Mouse (Mus musculus): ENCODE measurements around the gene Lcn5. TPM values are rescaled to one million over a fixed set of nuclear protein-coding genes. Genes with fewer than 3 reads are reported as not detected.

Lcn5 gene
- polyA plus RNA-seq, 1 experiment from 2014 or later = not detected

- Histone ChIP-seq H3K4me3 (replicated peaks) (no peak overlapping the region), H3K27ac (no peak overlapping the region), H3K36me3 (no peaks in the 10 kb centered on the region), H3K4me1 (replicated peaks) (no peaks in the 10 kb centered on the region), H3K9me3 (no peaks in the 10 kb centered on the region), H3K27me3 (no peaks in the 10 kb centered on the region), H3K4me2 (no peak overlapping the region), H3K9ac (replicated peaks) (no peak overlapping the region)
- no peak for ATAC-seq (ENCODE audit: insufficient number of reproducible peaks, insufficient read depth, low FRiP score, low TSS enrichment, low read depth)
- WGBS = 45% methylated on average over 1 of the region's 1 CpGs
Measured at GRCm38 (mm10) chr2:25634046-25634445, 23.7 kb upstream of the Lcn5 start.

GRCm38 (mm10) chr2:25639890-25640289 lies 17.9 kb upstream of the Lcn5 start:
- Histone ChIP-seq H3K4me2 (no peak overlapping the region), H3K4me1 (replicated peaks) (no peaks in the 10 kb centered on the region), H3K4me3 (replicated peaks) (no peak overlapping the region), H3K36me3 (no peaks in the 10 kb centered on the region), H3K27me3 (no peaks in the 10 kb centered on the region; the same call in 1 of the 2 replicates), H3K27ac (no peak overlapping the region), H3K9me3 (no peaks in the 10 kb centered on the region), H3K9ac (replicated peaks) (no peak overlapping the region)
- no peak for ATAC-seq (ENCODE audit: insufficient number of reproducible peaks, insufficient read depth, low FRiP score, low TSS enrichment, low read depth)
- WGBS = 21% methylated on average over 6 of the region's 6 CpGs

GRCm38 (mm10) chr2:25652902-25653301 lies 4.8 kb upstream of the Lcn5 start, which contains the start of gene Lcn8:
Gene Lcn8, plus strand, starts transcription at chr2:25653120.
- no peak within 1 kb of the TSS for H3K4me3 ChIP-seq (replicated peaks)
- H3K4me2 ChIP-seq = no peak within 1 kb of the TSS
- H3K4me1 ChIP-seq (replicated peaks) = no peaks in the 10 kb centered on the region
- no peak for ATAC-seq (ENCODE audit: insufficient number of reproducible peaks, insufficient read depth, low FRiP score, low TSS enrichment, low read depth)
- H3K9ac ChIP-seq (replicated peaks) = no peak within 1 kb of the TSS
- 78% methylated on average over 2 of the region's 2 CpGs for WGBS
- H3K36me3 ChIP-seq = no peaks in the 10 kb centered on the region
- H3K27ac ChIP-seq = no peak within 1 kb of the TSS
- H3K27me3 ChIP-seq = peaks cover 6% of the 10 kb centered on the region; the same call in 1 of the 2 replicates
- H3K9me3 ChIP-seq = no peaks in the 10 kb centered on the region

GRCm38 (mm10) chr2:25654502-25654901 lies 3.2 kb upstream of the Lcn5 start:
- Histone ChIP-seq H3K9me3 (no peaks in the 10 kb centered on the region), H3K36me3 (no peaks in the 10 kb centered on the region), H3K27me3 (peaks cover 6% of the 10 kb centered on the region; the same call in 1 of the 2 replicates), H3K27ac (no peak overlapping the region), H3K4me1 (replicated peaks) (no peaks in the 10 kb centered on the region), H3K4me3 (replicated peaks) (no peak overlapping the region), H3K9ac (replicated peaks) (no peak overlapping the region), H3K4me2 (no peak overlapping the region)
- ATAC-seq (ENCODE audit: insufficient number of reproducible peaks, insufficient read depth, low FRiP score, low TSS enrichment, low read depth) = no peak
- WGBS = 74% methylated on average over 1 of the region's 1 CpGs

GRCm38 (mm10) chr2:25656691-25657090 lies 1.1 kb upstream of the Lcn5 start:
- Histone ChIP-seq H3K4me1 (replicated peaks) (no peaks in the 10 kb centered on the region), H3K4me3 (replicated peaks) (no peak overlapping the region), H3K36me3 (no peaks in the 10 kb centered on the region), H3K27ac (no peak overlapping the region), H3K9ac (replicated peaks) (no peak overlapping the region), H3K9me3 (no peaks in the 10 kb centered on the region), H3K4me2 (no peak overlapping the region), H3K27me3 (peaks cover 3% of the 10 kb centered on the region; the same call in 1 of the 2 replicates)
- ATAC-seq (ENCODE audit: insufficient number of reproducible peaks, insufficient read depth, low FRiP score, low TSS enrichment, low read depth) = no peak
- WGBS = 75% methylated on average over 4 of the region's 4 CpGs

- H3K4me2 ChIP-seq = no peak overlapping the region
- H3K9me3 ChIP-seq = no peaks in the 10 kb centered on the region
- no peak overlapping the region for H3K9ac ChIP-seq (replicated peaks)
- no peak for ATAC-seq (ENCODE audit: insufficient number of reproducible peaks, insufficient read depth, low FRiP score, low TSS enrichment, low read depth)
- H3K27ac ChIP-seq = no peak overlapping the region
- H3K4me1 ChIP-seq (replicated peaks) = no peaks in the 10 kb centered on the region
- WGBS = 92% methylated on average over 4 of the region's 4 CpGs
- no peaks in the 10 kb centered on the region for H3K36me3 ChIP-seq
- peaks cover 3% of the 10 kb centered on the region; the same call in 1 of the 2 replicates for H3K27me3 ChIP-seq
- H3K4me3 ChIP-seq (replicated peaks) = no peak overlapping the region
Measured at GRCm38 (mm10) chr2:25657246-25657645, 506 bp upstream of the Lcn5 start.

- H3K27me3 ChIP-seq = peaks cover 3% of the 10 kb centered on the region; the same call in 1 of the 2 replicates
- no peak overlapping the region for H3K9ac ChIP-seq (replicated peaks)
- WGBS = 91% methylated on average over 8 of the region's 8 CpGs
- H3K27ac ChIP-seq = no peak overlapping the region
- no peak overlapping the region for H3K4me3 ChIP-seq (replicated peaks)
- no peak overlapping the region for H3K4me2 ChIP-seq
- H3K9me3 ChIP-seq = no peaks in the 10 kb centered on the region
- no peak for ATAC-seq (ENCODE audit: insufficient number of reproducible peaks, insufficient read depth, low FRiP score, low TSS enrichment, low read depth)
- no peaks in the 10 kb centered on the region for H3K4me1 ChIP-seq (replicated peaks)
- H3K36me3 ChIP-seq = no peaks in the 10 kb centered on the region
Measured at GRCm38 (mm10) chr2:25660279-25660678, 2.5 kb downstream of the Lcn5 start.

- Histone ChIP-seq H3K4me1 (replicated peaks) (no peaks in the 10 kb centered on the region), H3K4me2 (no peak overlapping the region), H3K27me3 (no peaks in the 10 kb centered on the region), H3K9me3 (no peaks in the 10 kb centered on the region), H3K9ac (replicated peaks) (no peak overlapping the region), H3K4me3 (replicated peaks) (no peak overlapping the region), H3K36me3 (no peaks in the 10 kb centered on the region), H3K27ac (no peak overlapping the region)
- 80% methylated on average over 6 of the region's 6 CpGs for WGBS
- no peak for ATAC-seq (ENCODE audit: insufficient number of reproducible peaks, insufficient read depth, low FRiP score, low TSS enrichment, low read depth)
Measured at GRCm38 (mm10) chr2:25661245-25661970, 3.7 kb downstream of the Lcn5 start.

GRCm38 (mm10) chr2:25663511-25663910 lies 5.8 kb downstream of the Lcn5 start:
- H3K9me3 ChIP-seq = no peaks in the 10 kb centered on the region
- no peaks in the 10 kb centered on the region for H3K27me3 ChIP-seq
- H3K27ac ChIP-seq = no peak overlapping the region
- 61% methylated on average over 1 of the region's 1 CpGs for WGBS
- H3K9ac ChIP-seq (replicated peaks) = no peak overlapping the region
- H3K4me2 ChIP-seq = no peak overlapping the region
- H3K4me1 ChIP-seq (replicated peaks) = no peaks in the 10 kb centered on the region
- no peak for ATAC-seq (ENCODE audit: insufficient number of reproducible peaks, insufficient read depth, low FRiP score, low TSS enrichment, low read depth)
- H3K4me3 ChIP-seq (replicated peaks) = no peak overlapping the region
- H3K36me3 ChIP-seq = no peaks in the 10 kb centered on the region

- H3K4me2 ChIP-seq = no peak overlapping the region
- no peaks in the 10 kb centered on the region for H3K9me3 ChIP-seq
- no peaks in the 10 kb centered on the region for H3K27me3 ChIP-seq
- H3K4me3 ChIP-seq (replicated peaks) = no peak overlapping the region
- ATAC-seq (ENCODE audit: insufficient number of reproducible peaks, insufficient read depth, low FRiP score, low TSS enrichment, low read depth) = no peak
- H3K9ac ChIP-seq (replicated peaks) = no peak overlapping the region
- no peaks in the 10 kb centered on the region for H3K36me3 ChIP-seq
- 79% methylated on average over 5 of the region's 5 CpGs for WGBS
- H3K4me1 ChIP-seq (replicated peaks) = no peaks in the 10 kb centered on the region
- H3K27ac ChIP-seq = no peak overlapping the region
Measured at GRCm38 (mm10) chr2:25664125-25664524, 6.4 kb downstream of the Lcn5 start.

GRCm38 (mm10) chr2:25666516-25666915 lies 8.8 kb downstream of the Lcn5 start:
- H3K27me3 ChIP-seq = no peaks in the 10 kb centered on the region
- no peak for ATAC-seq (ENCODE audit: insufficient number of reproducible peaks, insufficient read depth, low FRiP score, low TSS enrichment, low read depth)
- 73% methylated on average over 1 of the region's 1 CpGs for WGBS
- no peak overlapping the region for H3K27ac ChIP-seq
- no peak overlapping the region for H3K9ac ChIP-seq (replicated peaks)
- no peak overlapping the region for H3K4me3 ChIP-seq (replicated peaks)
- no peaks in the 10 kb centered on the region for H3K4me1 ChIP-seq (replicated peaks)
- no peaks in the 10 kb centered on the region for H3K36me3 ChIP-seq
- no peak overlapping the region for H3K4me2 ChIP-seq
- H3K9me3 ChIP-seq = no peaks in the 10 kb centered on the region

- no peak within 1 kb of the TSS for H3K4me3 ChIP-seq (replicated peaks)
- 87% methylated on average over 3 of the region's 3 CpGs for WGBS
- no peaks in the 10 kb centered on the region for H3K9me3 ChIP-seq
- 0 out of 2 replicates have a peak, but pooled peaks cover 2% of the 10 kb centered on the region for H3K4me1 ChIP-seq (replicated peaks)
- H3K9ac ChIP-seq (replicated peaks) = no peak within 1 kb of the TSS
- no peak within 1 kb of the TSS for H3K4me2 ChIP-seq
- ATAC-seq (ENCODE audit: insufficient number of reproducible peaks, insufficient read depth, low FRiP score, low TSS enrichment, low read depth) = no peak
- H3K27me3 ChIP-seq = peaks cover 3% of the 10 kb centered on the region; the same call in 1 of the 2 replicates
- H3K36me3 ChIP-seq = no peaks in the 10 kb centered on the region
- no peak within 1 kb of the TSS for H3K27ac ChIP-seq
Measured at GRCm38 (mm10) chr2:25676486-25676885, 18.7 kb downstream of the Lcn5 start, which contains the start of gene Lcn6. Gene Lcn6, plus strand, starts transcription at chr2:25676786.
